Mouse (Mus musculus): ENCODE results near the gene Rbm44.

The Rbm44 gene

DNA sequence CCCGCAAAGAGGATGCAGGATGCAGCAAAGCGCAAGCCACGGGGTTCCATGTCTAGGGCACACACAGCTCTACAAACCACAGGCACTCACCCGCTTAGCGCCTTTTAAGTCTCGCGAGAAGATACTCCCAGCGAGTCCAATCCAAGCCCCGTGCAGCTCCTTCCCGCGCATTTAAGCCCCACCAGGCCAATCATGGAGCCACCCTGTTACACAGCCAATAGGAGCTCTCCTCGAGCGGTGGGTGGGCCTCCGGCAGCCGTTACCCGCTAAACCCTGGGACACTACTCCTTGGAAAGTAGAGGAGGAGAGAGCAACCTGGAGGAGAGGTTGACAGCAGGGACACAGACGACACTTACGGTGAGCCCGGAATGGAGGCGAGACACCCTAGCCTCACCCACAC, at the start of gene Rbm44:
Gene Rbm44, plus strand, starts transcription at position 277 of the 400 bp plus-strand sequence.
- no peak for DNase-seq

DNA sequence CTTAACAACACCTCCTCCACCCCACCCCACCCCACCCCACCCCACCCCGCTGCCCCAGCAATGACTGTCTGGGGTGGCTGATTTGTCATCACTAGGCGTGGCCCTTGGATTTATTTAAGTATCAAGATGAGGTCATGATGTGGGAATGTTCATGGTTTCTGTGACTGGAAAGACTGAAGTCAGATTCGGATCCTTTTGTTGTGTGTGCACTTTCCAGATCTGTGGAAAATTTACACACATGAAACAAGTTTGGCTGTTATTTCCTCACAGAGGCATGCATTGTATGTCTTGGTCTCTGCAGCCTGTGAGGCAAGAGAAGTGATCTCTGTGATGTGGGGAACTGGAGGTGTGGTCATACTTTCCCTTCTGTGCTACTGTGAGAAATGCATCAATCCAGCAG, 49.6 kb upstream of the Rbm44 start:
- DNase-seq, result no peak

DNA sequence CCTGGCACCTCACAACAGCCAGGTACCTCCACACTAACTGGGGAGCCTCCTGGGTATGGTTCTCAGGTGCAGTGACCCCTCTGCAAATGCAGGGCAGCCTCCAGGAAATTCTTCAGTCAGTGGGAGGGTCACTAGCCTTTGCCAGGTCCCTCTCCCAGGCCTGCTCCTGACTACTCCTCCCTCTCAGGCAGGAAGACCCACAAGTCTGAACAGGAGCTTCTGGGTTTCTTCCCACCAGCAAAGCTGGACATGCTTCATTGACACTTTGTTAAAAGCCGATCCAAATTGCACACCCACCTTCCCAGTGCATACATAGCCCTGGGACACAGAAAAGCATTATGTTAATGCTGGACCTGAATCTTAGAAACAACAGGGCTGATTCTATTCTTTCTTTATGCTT, 49.0 kb upstream of the Rbm44 start:
- DNase-seq, result no peak

DNA sequence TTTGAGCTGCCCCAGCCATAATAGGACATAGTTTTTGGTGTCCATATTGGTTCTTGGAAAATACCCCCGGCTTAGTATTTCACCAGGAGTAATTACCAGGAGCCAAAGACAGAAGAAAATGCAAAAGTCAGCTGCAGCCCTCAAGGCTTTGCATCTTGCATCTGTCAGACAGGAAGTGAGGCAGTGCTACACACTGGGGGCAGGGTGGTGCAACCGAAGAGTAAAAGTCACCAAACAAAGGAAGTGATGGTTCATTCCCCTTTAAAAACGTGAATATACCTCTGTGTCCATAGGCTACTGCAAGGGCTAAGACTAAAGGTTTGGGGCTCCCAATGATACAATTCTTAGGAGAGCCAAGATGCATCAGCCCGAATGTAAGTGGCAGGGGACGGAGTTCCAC, 48.4 kb upstream of the Rbm44 start:
- peak; percentile 28 to 40 for DNase-seq

DNA sequence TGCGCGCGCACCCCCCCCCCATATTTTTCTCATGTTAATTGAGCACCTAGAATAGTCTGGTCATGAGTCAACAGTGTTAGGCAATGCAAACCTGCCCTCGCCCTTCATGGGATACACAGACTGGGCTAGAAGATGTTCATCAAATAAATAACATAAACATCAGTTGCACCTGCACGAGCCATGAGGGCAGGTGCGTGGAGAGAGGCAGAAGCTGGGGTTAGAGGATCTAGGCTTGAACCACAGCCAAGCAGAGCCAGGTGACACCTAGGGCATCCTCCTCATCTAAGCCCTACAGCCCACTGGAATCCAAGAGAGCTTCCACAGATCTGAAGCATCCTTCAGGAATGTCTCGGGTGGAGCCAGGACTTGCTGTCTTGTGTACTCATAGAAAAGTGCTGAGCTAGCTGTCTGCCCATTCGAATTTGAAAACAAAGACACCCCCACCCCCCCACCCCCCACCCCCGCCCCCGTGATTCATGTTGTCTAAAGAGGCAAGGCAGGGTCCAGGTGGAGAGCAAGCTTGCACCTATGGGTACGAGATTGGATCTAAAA, 47.5 kb upstream of the Rbm44 start:
- DNase-seq, result no peak

DNA sequence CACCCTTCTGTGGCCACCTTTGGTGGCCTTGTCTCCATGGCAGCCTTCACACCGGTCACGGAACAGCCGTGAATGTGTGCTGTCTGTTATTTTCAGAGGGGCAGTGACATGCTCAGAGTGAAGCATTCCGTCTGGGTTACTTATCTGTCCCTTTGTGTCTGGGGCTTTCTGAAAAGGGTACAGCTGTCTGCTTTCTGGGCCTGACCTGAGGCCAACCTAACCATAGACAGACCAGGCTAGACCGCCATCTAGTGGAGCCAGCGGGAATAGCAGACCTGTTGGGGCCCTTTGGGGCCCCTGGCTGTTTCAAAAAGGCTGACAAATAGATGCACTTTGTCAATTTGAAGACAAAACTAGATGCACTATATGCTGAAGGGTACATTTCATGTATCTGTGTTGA, 46.0 kb upstream of the Rbm44 start:
- peak; percentile 56 to 79 for DNase-seq

DNA sequence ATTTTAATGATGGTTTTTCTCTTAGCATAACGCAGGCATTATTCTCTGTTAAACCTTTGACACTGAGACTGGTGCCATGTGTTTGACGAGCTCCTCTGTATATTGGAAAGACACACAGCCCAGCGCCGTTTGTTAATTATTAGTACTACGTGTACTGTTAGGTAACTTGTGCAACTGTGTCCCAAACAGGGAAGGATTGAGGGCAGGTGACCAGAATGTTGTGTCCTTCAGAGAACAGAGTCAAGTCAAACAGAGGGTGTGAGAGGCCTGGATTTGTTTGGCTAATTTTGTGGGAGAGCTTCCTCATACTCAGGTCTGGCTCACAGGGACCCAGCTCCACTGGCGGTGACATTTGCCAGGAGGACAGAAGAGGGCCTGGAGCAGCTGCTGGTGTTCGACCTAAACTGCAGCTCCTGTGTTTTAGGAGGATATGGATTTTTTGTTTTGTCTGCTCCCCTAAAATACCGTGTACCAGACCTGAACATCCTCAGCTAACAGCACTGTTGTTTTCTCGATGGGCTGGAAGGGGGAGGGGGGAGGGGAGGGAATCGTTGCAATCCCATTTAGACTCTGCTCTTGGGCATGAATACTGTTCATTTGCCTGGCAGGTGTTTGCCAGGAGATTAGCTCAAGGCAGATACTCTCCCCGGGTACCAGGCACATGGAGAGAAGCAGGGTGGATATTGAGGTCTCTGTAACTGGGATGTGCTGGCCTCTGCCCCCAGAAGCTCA, 43.0 kb upstream of the Rbm44 start:
- no peak for DNase-seq

DNA sequence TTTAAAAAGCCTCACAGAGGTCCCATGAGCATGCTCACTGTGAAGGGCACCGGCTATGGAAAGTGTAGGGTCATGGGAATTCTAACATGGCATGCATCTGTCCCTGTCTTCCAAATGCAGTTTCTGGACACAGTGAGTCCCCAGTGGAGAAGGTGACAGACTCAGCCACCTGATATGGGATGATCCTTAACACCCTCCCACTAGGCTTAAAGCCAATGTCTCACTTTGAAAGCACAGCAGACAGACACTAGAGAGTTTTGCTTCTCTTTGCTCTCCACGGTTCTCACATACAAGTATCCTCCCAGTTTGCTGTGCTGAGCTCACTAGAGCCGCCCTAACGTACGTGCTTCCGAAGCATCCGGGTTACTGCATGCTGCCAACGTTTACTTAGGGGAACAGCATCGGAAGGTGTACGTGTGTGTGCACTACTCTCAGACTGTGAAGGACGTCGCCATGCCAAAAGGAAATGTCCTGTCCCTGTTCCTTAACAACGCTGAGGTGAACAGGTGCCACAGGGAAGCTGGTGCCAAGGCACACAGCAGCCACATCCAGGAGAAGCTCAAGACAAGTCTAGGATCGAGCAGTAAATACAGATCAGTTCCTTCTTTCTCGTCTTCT, 41.4 kb upstream of the Rbm44 start:
- DNase-seq, result no peak

DNA sequence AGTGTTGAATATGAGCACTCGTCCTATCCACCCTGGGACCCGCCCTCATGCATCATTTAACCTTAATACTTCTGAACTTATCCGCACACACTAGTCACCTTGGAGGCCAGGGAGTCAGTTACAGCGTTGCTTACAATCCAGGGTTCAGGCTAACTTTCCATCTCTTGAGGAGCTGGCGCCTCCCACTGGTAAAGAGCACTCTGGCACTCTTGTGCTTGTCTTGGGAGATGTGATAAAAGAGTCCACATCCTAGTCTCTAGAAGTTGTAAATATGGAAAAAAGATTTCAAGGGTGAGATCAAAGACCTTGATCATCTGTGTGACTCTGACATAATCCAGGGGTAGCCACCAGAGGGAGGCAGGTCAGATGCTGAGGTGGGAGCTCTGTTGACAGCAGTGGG, 37.3 kb upstream of the Rbm44 start:
- DNase-seq, result no peak

DNA sequence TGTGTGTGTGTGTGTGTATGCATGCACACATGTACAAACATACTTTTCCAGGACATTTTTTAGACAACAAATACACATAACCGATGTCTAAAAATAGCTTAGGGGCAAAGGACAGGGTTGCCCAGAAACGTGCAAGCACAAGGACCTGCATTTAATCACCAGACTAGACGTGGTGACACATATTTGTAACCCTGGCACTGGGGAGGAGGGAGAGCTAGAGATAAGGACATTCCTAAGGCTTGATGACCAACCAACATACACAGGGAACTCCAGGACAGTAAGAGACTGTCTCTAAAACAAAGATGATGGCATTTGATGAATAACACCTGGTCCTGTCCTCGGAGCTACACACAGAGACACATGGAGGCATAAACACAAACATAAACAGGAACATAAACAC, 35.6 kb upstream of the Rbm44 start:
- DNase-seq, result no peak

DNA sequence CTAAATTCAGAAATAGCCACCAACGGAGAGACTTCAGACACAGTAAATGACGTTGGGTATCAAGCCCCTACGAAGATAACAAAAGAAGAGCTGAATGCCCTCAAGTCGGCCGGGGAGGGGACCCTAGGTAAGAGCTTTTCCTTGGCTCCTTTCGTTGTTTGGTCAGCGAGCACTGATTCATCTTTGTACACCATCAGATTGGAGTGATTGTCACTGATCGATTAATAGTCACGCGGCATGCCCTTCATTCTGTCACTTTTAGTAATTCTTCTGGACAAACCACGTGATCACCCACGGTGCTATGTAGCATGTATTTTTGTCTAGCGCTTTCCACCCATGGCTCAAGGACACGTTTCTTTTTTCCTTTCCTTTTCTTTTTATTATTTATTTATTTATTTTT, 32.7 kb upstream of the Rbm44 start:
- no peak for DNase-seq

DNA sequence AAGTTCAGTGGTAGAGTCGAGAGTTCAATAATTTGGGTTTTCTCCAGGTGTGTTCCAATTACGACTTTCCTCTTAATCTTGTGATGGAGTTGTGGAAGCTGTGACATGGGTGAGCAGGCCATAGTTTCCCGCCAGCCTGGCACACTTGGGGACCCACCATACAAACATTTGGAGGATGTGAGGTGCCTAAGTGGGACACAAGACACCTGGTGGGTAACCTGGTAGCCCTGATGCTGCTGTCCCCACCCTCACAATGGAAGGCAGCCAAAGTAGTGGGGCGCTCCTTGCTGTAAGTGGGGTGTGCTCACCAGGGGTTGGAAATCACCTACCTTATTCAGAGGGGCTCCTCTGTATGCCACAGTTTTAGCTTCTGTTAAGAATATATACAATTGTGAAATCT, 32.3 kb upstream of the Rbm44 start:
- no peak for DNase-seq

DNA sequence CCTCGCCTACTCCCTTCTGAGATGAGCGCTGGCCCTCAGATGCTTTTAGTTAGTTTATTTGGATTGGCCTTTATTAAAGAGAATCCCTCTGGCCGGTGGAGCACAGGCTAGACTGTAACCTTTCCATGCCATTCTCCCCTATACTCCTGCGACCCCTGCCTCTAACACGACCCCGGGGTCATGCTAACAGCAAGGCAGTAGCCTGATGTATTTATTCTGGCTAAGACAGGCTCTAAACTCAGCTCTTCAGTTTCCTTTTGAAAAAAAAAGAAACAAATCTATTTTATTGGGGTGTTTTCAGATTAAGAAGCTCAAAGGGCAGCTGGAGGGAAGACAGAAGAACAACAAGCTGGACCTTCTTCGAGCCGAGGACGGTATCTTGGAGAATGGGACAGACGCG, 22.8 kb upstream of the Rbm44 start:
- DNase-seq, result no peak

DNA sequence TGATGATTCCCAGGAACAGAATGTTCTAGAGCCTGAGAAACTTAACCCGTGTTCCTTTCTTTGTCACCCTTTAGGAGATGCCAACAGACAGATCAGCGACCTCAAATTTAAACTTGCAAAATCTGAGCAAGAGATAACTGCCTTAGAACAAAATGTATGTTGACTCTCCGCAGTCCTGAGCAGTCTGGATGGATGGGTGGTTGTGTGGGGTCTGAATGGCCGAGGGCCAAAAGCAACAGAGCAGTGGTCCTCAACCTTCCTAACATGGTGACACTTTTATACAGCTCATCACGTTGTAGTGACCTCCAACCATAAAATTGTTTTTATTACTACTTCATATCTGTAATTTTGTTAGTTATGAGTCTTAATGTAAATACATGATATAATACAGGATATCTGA, 21.9 kb upstream of the Rbm44 start:
- no peak for DNase-seq

DNA sequence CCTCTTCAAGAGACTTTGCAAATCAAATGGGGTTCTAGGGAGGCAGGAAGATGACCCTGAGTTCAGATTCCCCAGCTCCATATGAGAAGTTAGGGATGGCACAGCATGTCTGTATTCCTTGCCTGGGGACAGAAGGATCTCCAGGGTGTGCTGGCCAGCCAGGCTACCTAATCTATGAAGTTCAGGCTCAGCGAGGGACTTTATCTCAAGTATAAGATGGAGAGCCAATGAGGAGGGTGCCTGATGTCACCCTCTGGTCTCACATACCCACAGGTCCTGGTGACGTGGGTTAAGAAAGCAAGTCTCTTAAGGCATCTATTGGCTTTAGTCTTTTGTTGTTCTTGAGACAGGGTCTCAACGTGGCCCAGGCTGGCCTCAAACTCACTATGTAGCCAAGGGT, 21.4 kb upstream of the Rbm44 start:
- no peak for DNase-seq

DNA sequence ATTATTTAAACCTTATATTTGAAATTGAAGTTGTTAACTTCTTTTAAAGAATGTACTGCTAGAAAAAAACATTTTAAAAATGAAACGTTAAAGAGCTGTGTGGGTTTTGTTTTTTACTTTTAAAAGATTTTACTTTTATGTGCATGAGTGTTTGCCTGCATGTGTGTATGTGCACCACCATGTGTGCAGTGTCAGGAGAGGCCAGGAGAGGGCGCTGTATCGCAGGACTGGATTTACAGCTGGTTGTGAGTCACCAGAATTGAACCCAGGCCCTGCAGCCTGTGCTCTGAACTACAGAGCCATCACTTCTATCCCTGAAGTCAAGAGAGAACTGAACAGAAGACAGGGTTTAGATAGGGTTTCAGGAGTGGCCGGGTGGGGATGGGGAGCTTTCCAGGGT, 16.0 kb upstream of the Rbm44 start:
- no peak for DNase-seq

DNA sequence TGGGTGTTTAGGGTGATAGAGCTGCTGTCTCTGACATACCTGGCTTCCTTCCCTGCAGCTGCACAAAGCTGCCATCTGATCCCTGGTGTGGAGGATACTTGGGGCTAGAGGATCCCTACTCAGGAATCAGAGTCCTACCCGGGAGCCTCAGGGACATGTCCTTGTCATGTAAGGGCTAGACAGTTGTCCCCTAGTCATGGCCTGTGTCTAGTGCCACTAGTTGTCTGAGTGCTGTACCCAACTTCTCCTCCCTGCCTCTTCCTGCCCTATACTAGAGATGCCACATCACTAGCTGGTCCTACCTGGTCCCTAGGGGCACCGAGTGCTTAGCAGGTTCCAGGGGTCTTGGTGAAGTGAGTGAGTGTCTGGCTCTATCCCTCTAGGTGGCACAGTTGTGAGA, 7.9 kb upstream of the Rbm44 start:
- no peak for DNase-seq

DNA sequence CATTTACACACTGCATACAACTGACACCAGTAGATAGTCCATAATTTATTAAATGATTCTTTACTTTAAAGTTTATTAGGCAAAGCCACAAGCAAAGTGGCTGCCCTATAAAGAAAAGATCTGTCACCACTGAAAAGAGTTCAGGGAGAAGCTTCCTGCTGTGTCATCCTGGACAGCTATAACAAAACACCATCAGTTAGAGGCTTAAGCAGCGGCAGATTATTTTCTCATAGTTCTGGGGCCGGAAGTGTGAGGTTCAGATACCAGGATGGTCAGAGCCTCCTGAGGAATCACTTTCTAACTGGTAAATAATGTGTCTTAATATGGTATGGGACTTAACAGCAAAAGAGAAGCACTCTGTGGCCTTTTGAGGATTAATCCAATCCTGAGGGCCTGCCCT, 6.6 kb downstream of the Rbm44 start:
- DNase-seq, result no peak

DNA sequence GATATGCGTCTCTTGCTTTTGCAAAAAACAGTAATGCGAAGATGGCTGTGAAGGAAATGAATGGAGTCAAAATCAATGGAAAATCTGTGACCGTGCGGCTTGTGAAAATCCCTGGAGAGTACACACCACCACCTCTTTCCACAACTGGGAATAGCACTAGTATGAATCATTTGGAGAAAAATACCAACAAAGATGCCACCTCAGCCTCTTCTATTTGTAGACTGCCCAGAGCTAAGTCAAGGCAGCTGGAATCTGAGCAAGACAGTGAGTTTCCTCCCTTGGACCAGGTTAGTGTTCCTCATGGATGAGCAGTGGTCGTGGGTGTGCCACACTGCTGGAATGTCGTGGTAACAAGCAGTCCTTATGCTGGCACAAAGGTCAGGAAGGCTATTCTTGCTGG, 21.9 kb downstream of the Rbm44 start:
- DNase-seq, result no peak

DNA sequence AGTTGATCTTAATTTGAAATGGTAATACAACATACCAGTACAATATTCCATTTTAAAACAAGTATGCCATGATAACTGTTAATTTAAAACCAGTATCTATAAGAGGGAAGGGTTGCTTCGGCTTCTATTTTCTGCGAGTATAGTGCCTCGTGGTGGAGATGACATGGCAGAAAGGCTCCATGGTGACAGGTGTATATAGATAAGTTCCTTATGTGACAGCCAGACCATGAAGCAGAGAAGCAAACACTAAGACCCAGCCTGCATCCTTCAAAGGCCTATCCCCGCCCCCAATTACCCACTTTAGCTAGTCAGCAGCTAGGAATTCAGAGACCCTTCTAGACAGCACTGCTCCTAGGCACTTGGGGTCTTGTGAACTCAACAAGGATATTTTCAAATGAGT, 24.3 kb downstream of the Rbm44 start:
- no peak for DNase-seq

DNA sequence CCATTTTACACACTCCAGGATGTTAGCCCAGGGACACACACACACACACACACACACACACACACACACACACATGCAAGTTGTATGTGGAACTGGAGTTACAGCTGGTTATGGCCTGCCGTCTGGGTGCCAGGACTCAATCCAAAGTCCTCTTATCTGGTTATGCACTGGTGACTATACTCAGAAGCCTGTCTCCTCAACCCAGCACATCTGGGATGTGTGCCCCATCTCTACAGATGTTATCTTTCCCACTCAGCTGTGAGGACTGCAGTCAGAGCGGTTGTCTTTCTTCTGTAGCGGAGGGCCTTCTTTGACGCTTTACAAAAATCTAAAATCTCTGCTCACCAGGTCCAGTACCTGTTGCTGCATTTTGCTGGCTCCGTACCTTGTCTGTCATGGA, 29.9 kb downstream of the Rbm44 start:
- no peak for DNase-seq

DNA sequence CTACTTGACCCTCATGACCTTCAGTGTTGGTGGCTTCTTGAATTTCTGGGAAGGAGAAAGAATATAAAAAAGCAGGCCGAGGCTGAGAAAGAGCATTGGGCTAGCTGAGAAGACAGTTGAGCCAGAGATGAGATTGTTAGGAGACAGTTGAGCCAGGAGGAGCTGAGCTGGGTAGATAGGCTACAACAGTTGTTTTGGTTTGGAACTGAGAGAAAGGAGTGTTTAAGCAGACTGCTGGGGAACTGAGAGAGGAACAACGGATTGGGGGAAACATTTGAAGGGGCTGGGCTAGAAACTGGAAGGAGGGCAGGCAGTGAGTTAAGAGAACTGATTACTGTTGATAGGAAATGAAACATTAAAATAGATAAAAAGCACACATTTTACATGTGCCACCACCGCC, 31.1 kb downstream of the Rbm44 start:
- DNase-seq, result no peak

DNA sequence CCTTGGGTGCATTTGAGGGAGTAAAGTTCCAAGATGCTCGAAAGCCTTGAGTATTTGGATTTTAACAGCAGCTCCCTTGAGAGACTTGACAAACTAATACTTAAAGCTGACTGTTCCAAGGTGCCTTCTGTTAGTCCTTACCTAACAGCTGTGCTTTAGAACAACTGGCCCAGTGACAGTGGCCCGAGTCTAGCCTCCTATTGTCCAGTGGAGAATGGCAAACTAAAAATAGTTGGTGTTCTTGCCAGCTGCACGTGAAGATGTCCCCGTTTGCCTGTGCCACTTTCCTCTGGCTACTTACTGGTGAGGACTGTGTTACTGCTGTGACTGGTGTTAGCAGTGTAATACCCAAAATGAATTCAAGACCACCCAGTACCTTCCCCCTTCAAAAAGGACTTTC, 32.0 kb downstream of the Rbm44 start:
- DNase-seq, result no peak

DNA sequence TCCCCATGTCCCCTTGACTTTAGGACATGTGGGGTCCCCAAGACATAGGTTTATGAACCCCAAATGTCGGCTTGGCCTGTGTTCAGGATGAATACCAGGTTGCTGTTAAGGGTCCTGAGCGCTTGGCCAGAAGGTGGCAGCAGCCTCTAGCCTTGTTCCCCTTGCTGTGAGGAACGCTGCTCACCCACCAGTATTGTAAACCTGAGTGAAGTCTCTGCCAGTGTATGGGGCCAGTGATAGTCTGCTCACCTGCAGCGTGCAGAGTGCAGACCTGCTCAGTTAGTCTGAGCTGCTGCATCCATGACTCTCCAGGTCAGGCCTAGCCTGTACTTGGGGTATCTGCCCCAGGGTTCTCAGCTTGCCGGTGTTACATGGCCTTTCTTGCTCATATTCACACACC, 34.2 kb downstream of the Rbm44 start:
- DNase-seq, result peak; percentile 52 to 74

All from spleen, adult 18-20 months (tissue).